Mouse (Mus musculus) olfactory bulb, adult 2 months (tissue): ENCODE data around the gene Duox2.

Experiments
- CTCF ChIP-seq: fragments of 200-500 bp; IDR thresholded peaks from 2 replicates; pipeline ENCODE4 v1.5.1; 2012; ENCODE audit warnings: low read depth, mild to moderate bottlenecking, low read length, moderate library complexity; ENCODE audit not compliant: insufficient read depth
- POLR2A ChIP-seq: fragments of 200-500 bp; IDR thresholded peaks from 2 replicates; pipeline ENCODE4 v1.6.1; 2012; ENCODE audit warnings: mild to moderate bottlenecking, low read depth, low read length, moderate library complexity; ENCODE audit not compliant: insufficient read depth

DNA sequence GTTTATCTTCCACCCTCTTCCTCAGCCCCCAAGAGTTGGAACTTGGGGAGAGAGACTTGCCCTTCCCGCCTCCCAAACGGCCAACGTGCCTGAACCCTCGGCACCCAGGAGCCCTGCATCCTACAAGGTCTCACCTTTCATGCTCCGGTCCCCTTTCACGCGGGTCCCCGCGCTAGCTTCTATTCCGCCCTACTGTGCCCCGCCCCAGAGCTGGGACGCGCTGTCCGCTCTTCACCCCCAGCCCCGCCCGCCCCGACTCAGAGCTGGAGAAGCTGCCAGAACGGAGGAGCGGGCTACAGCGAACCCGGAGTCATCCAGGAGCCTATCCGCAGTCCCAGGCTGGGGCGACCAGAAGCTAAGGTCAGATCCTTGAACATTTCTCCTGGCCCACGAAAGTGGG, 15.3 kb upstream of the Duox2 start, which contains the start of gene Duoxa1:
- TF ChIP-seq POLR2A (no peak), CTCF (no peak)
